Mouse (Mus musculus) lung, postnatal 0 days (tissue): ENCODE measurements at regions not wholly inside any gene's neighbourhood (a gene's known extent, or its start where the extent isn't known, plus 50 kb on each side); places are given as distances from the start of the nearest gene placed in this dataset.
"Not testable (repeated sequence)": the region's sequence is repeated elsewhere in the genome, so short reads cannot be mapped to it uniquely, and the experiment has no call there.

Experiments
- ATAC-seq: fragments of 200-750 bp; cut with Nextera tagmentation; 2 replicates; pipeline ENCODE4 v1.8.0; 2017; ENCODE audit warnings: moderate library complexity
- DNase-seq: peaks from one replicate; pipeline ENCODE4 v3.0.0-alpha.2; 2016; ENCODE audit warnings: low spot score
- H3K27ac ChIP-seq: fragments of 300-500 bp; sonication (generic); 2 replicates; pipeline ENCODE4 v1.5.1; 2014; ENCODE audit warnings: antibody characterized with exemption, mild to moderate bottlenecking, low read length, mixed read lengths
- H3K27me3 ChIP-seq: fragments of 300-500 bp; sonication (generic); replicated peaks from 2 replicates; pipeline ENCODE4 v1.6.1; 2014; ENCODE audit warnings: low read length, mixed read lengths; ENCODE audit not compliant: insufficient read depth
- H3K36me3 ChIP-seq: fragments of 300-500 bp; sonication (generic); 2 replicates; pipeline ENCODE4 v1.6.1; 2014; ENCODE audit warnings: low read length, mixed read lengths; ENCODE audit not compliant: insufficient read depth
- H3K4me1 ChIP-seq: fragments of 300-500 bp; sonication (generic); 2 replicates; pipeline ENCODE4 v1.6.1; 2014; ENCODE audit warnings: antibody characterized with exemption, low read depth, low read length, mixed read lengths; ENCODE audit not compliant: insufficient read depth
- H3K4me2 ChIP-seq: fragments of 300-500 bp; sonication (generic); replicated peaks from 2 replicates; pipeline ENCODE4 v1.6.1; 2014; ENCODE audit warnings: low read depth, mild to moderate bottlenecking, low read length, moderate library complexity, mixed read lengths
- H3K4me3 ChIP-seq: fragments of 300-500 bp; sonication (generic); 2 replicates; pipeline ENCODE4 v1.5.1; 2014; ENCODE audit warnings: low read depth, low read length
- H3K9ac ChIP-seq: fragments of 300-500 bp; sonication (generic); replicated peaks from 2 replicates; pipeline ENCODE4 v1.6.1; 2014; ENCODE audit warnings: low read depth, mild to moderate bottlenecking
- H3K9me3 ChIP-seq: fragments of 300-500 bp; sonication (generic); 2 replicates; pipeline ENCODE4 v1.6.1; 2016; ENCODE audit warnings: low read length, mixed read lengths
- CTCF ChIP-seq: IDR thresholded peaks from 2 replicates; pipeline ENCODE4 v1.5.1; 2016; ENCODE audit warnings: antibody characterized with exemption, mild to moderate bottlenecking
- EP300 ChIP-seq: IDR thresholded peaks from 2 replicates; pipeline ENCODE4 v1.6.1; 2016; ENCODE audit warnings: antibody characterized with exemption, mild to moderate bottlenecking, control low read depth
- WGBS: fragments of 180-500 bp; shearing (Covaris S2); extraction: QIAGEN DNeasy Blood & Tissue Kit; methylation state at CpG from one replicate; pipeline ENCODE4 v1.1.7; 2014; 5-methylcytosine and 5-hydroxymethylcytosine counted together

DNA sequence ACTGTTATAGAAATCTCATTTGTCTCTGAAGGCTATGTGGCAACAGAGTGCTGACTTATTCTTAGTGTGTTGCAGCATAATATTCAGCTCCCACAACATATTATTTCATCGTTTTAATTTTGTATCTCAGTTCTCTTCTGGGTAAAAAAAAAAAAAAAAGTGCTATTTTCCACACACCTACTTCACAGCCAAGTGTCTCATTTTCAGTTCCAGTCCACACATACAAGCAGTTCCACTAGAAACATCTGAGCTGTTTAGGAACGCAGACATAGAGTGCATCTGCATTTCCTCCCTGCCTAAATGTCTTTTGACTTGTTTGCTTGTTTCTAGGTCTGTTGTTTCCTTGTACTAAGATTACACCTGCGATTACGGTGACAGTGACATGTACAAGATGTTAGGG, 328.3 kb downstream of the Casp12 start:
- Histone ChIP-seq H3K36me3 (no peaks in the 10 kb centered on the region), H3K9me3 (no peaks in the 10 kb centered on the region), H3K27ac (no peak overlapping the region), H3K9ac (no peak overlapping the region), H3K4me3 (no peak overlapping the region), H3K4me1 (no peaks in the 10 kb centered on the region), H3K27me3 (no peaks in the 10 kb centered on the region), H3K4me2 (no peak overlapping the region)
- WGBS = 71% methylated on average over 4 of the region's 4 CpGs
- ATAC-seq = no peak
- no peak for TF ChIP-seq CTCF
- no peak for TF ChIP-seq EP300
- no peak for DNase-seq

GRCm38 (mm10) chr9:5708482-5708881, 363.3 kb downstream of the Casp12 start:
- Histone ChIP-seq H3K4me3 (no peak overlapping the region), H3K36me3 (no peaks in the 10 kb centered on the region), H3K4me2 (no peak overlapping the region), H3K27ac (no peak overlapping the region), H3K4me1 (no peaks in the 10 kb centered on the region), H3K9me3 (no peaks in the 10 kb centered on the region), H3K27me3 (no peaks in the 10 kb centered on the region), H3K9ac (no peak overlapping the region)
- 56% methylated on average over 3 of the region's 3 CpGs for WGBS
- TF ChIP-seq CTCF = no peak
- ATAC-seq (no peak), DNase-seq (no peak)

GRCm38 (mm10) chr9:5709480-5709879, 364.2 kb downstream of the Casp12 start:
- Histone ChIP-seq H3K4me2 (no peak overlapping the region), H3K4me1 (no peaks in the 10 kb centered on the region), H3K9ac (no peak overlapping the region), H3K4me3 (no peak overlapping the region), H3K27me3 (no peaks in the 10 kb centered on the region), H3K36me3 (no peaks in the 10 kb centered on the region), H3K27ac (no peak overlapping the region), H3K9me3 (no peaks in the 10 kb centered on the region)
- DNase-seq (no peak), ATAC-seq (no peak)
- WGBS = 59% methylated on average over 2 of the region's 2 CpGs
- TF ChIP-seq EP300 (no peak), CTCF (no peak)

DNA sequence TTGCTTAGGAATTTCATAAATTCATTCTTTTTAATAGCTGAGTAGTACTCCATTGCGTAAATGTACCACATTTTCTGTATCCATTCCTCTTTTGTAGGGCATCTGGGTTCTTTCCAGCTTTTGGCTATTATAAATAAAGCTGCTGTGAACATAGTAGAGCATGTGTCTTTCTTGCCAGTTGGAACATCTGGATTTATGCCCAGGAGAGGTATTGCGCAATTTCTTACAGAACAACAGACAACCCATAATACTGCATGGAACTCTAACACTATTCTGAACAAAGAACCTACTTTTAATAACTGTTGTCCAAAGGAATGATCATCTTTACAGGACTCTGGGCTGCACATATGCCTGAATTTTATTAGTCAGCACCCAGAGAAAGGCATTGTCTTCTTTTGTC, 373.4 kb downstream of the Casp12 start:
- H3K4me1 ChIP-seq, H3K4me2 ChIP-seq, H3K36me3 ChIP-seq, H3K27ac ChIP-seq, DNase-seq, H3K4me3 ChIP-seq, H3K9me3 ChIP-seq, H3K9ac ChIP-seq, ATAC-seq, H3K27me3 ChIP-seq: not testable (repeated sequence)
- WGBS = 84% methylated on average over 2 of the region's 2 CpGs

- no peaks in the 10 kb centered on the region for H3K27me3 ChIP-seq
- no peaks in the 10 kb centered on the region for H3K36me3 ChIP-seq
- no peaks in the 10 kb centered on the region for H3K9me3 ChIP-seq
- H3K4me1 ChIP-seq = no peaks in the 10 kb centered on the region
- H3K27ac ChIP-seq = no peak overlapping the region
- H3K4me2 ChIP-seq = no peak overlapping the region
- TF ChIP-seq CTCF (no peak), EP300 (no peak)
- DNase-seq = no peak
- ATAC-seq = no peak
- H3K4me3 ChIP-seq = no peak overlapping the region
- no peak overlapping the region for H3K9ac ChIP-seq
These were observed 383.6 kb downstream of the Casp12 start for GRCm38 (mm10) chr9:5728843-5729242.

DNA sequence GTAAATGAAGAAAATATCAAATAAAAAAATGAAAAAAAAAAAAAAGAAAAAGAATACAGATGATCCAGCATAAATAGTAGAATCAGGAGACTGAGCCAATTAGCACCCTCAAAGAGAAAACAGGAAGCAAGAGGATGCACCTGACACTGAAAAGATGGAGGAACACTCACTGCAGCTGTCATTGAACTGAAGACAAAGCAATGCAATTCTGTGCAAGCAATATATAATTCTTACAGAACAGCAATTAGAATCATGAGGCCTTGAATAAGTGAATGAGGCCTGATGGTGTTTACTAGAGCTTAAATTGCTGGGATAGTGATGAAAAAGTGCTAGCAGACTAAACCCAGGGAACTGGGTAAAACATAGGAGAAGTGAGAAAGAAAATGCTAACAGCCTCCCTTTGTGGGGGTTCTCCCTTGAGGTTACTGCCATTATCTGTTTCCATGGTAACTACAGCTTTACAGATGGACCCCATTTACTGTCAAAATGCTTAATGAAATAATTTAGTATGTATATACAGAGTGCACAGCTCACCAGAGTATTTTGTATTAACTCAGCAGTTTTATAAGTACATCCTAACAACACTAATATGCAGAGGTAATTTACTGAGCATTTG, 407.6 kb downstream of the Casp12 start:
- H3K27ac ChIP-seq = no peak overlapping the region
- H3K27me3 ChIP-seq = no peaks in the 10 kb centered on the region
- H3K9me3 ChIP-seq = no peaks in the 10 kb centered on the region
- H3K4me2 ChIP-seq = no peak overlapping the region
- ATAC-seq (no peak), DNase-seq (no peak)
- no peaks in the 10 kb centered on the region for H3K4me1 ChIP-seq
- no peak overlapping the region for H3K9ac ChIP-seq
- no peaks in the 10 kb centered on the region for H3K36me3 ChIP-seq
- no peak overlapping the region for H3K4me3 ChIP-seq
- TF ChIP-seq CTCF (no peak), EP300 (no peak)

DNA sequence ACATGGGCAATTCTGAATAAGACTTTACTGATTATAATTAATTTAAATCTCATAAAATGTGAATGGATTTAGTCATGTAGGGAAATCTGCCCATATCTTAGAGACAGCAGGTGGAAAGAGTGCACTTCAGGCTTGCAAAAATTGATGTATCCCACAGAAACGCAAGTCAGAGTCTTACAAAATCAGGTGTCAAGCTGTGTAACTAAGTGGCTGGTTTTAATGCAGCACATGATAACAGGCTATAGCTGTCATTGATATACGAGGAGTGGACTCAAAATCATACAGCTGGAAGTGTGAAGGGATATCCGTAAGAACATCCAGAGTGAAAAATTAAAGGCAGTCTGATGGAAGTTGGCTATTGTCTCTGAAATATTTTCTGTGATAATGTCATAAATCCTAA, 408.6 kb downstream of the Casp12 start:
- DNase-seq (no peak), ATAC-seq (no peak)
- TF ChIP-seq CTCF (no peak), EP300 (no peak)
- Histone ChIP-seq H3K9me3 (no peaks in the 10 kb centered on the region), H3K36me3 (no peaks in the 10 kb centered on the region), H3K9ac (no peak overlapping the region), H3K4me3 (no peak overlapping the region), H3K27me3 (no peaks in the 10 kb centered on the region), H3K4me1 (no peaks in the 10 kb centered on the region), H3K27ac (no peak overlapping the region), H3K4me2 (no peak overlapping the region)
- WGBS = 60% methylated on average over 3 of the region's 3 CpGs
